Comparison of ENCODE assay signal across 10 mouse cellular contexts in genomic region chr7:131746752-131747151, GRCm38 (mm10).
A peak's percentile ranks its signal among the peaks of the same experiment; 100 is the strongest.
DNase-seq lines count a peak whose midpoint lies in the region; ATAC-seq and TF ChIP-seq lines count a peak whose summit lies in the region.
"Had no signal": no experiment of that assay in that cellular context is flagged by ENCODE, and none has a peak within 500 bp of the region (broad histone marks: within the 10 kb centered on the region; RNA-seq: fewer than 3 reads in every experiment).

No protein-coding gene starts in this region.

- DNase-seq in layer of hippocampus, adult 18-20 months (ENCODE audit: low spot score in 2 of 2): peak; percentile 17 to 43
- DNase-seq in layer of hippocampus, adult 9-10 months (ENCODE audit: low spot score): no peak
- no peak for DNase-seq in ES-E14 (ENCODE audit: low read depth, low spot score)
- DNase-seq in adipocyte (ENCODE audit: low spot score): peak; percentile 9
- no peak for DNase-seq in adrenal gland, adult 8-10 months
- DNase-seq in kidney, adult 18-20 months: no peak
- DNase-seq in cerebellum, adult 11-12 months: no peak
- DNase-seq: heart, postnatal 4 days had no signal

- H3K36me3 ChIP-seq in ES-E14 (ENCODE audit: control insufficient read depth, insufficient read depth, low read length, poor library complexity, severe bottlenecking): no peaks in the 10 kb centered on the region
- no peaks in the 10 kb centered on the region for H3K36me3 ChIP-seq in intestine, postnatal 0 days (ENCODE audit: control insufficient read depth, insufficient read depth)
- H3K36me3 ChIP-seq: limb, embryonic 13.5 days had no signal

- no peaks in the 10 kb centered on the region for H3K4me1 ChIP-seq in ES-E14 (ENCODE audit: control insufficient read depth in 2 of 2, insufficient read depth in 2 of 2, low read length in 2 of 2, poor library complexity in 1 of 2)
- no peaks in the 10 kb centered on the region for H3K4me1 ChIP-seq in intestine, postnatal 0 days (replicated peaks; ENCODE audit: control insufficient read depth, insufficient read depth, low read length)
- H3K4me1 ChIP-seq: limb, embryonic 13.5 days had no signal

- H3K27me3 ChIP-seq in intestine, postnatal 0 days (replicated peaks; ENCODE audit: control insufficient read depth, insufficient read depth, low read length): no peaks in the 10 kb centered on the region

- no peak overlapping the region for H3K4me2 ChIP-seq in intestine, postnatal 0 days (replicated peaks; ENCODE audit: low read depth)
- H3K4me2 ChIP-seq: limb, embryonic 13.5 days had no signal

- H3K9me3 ChIP-seq in ES-E14 (ENCODE audit: control insufficient read depth, insufficient read depth, low read depth, low read length): no peaks in the 10 kb centered on the region
- no peaks in the 10 kb centered on the region for H3K9me3 ChIP-seq in intestine, postnatal 0 days (ENCODE audit: control insufficient read depth)
- H3K9me3 ChIP-seq: limb, embryonic 13.5 days had no signal

- peak; percentile 53 for TF ChIP-seq CTCF in intestine, postnatal 0 days (IDR thresholded peaks at IDR 0.05; ENCODE audit: low read depth)

- ATAC-seq in intestine, postnatal 0 days: no peak

- no peak overlapping the region for H3K4me3 ChIP-seq in ES-E14 (ENCODE audit: insufficient read depth in 1 of 2, low read depth in 1 of 2, low read length in 2 of 2, poor library complexity in 1 of 2, severe bottlenecking in 1 of 2)
- H3K4me3 ChIP-seq in intestine, postnatal 0 days (ENCODE audit: low read depth, low read length): no peak overlapping the region
- H3K4me3 ChIP-seq: limb, embryonic 13.5 days had no signal

- 14% methylated on average over 9 of the region's 9 CpGs for WGBS in intestine, postnatal 0 days

- no peak overlapping the region for H3K27ac ChIP-seq in ES-E14 (ENCODE audit: insufficient read depth, low read depth, low read length, poor library complexity, severe bottlenecking)
- H3K27ac ChIP-seq in intestine, postnatal 0 days (ENCODE audit: low read depth, low read length): no peak overlapping the region
- H3K27ac ChIP-seq: limb, embryonic 13.5 days had no signal

- in situ Hi-C loops in ES-E14 (cut with MboI; ENCODE audit: low sequenced_read_pairs in 2 of 2, unreplicated experiment in 2 of 2): no loop called here

- H3K9ac ChIP-seq in ES-E14 (ENCODE audit: insufficient read depth, low read depth, low read length, poor library complexity, severe bottlenecking): no peak overlapping the region
- H3K9ac ChIP-seq in intestine, postnatal 0 days (ENCODE audit: low read depth, low read length): no peak overlapping the region
- H3K9ac ChIP-seq: limb, embryonic 13.5 days had no signal

TF ChIP-seq in ES-E14, 5 proteins besides CTCF, POLR2A, EP300 and RAD21:
- TF ChIP-seq HCFC1 (IDR thresholded peaks at IDR 0.05; ENCODE audit: borderline replicate concordance, insufficient read depth, low read length) (no peak), ZC3H11A (IDR thresholded peaks at IDR 0.05; ENCODE audit: borderline replicate concordance, low read depth, low read length) (0 out of 2 replicates have a peak, but pooled peaks have one; percentile 4)

Comparison
In these comparisons a context has a peak if more than half of its experiments do, and no peak if none do; other contexts are left out.
1. DNase-seq: peak in layer of hippocampus, adult 18-20 months (2 of 2) and adipocyte (single experiment); none in layer of hippocampus, adult 9-10 months (single experiment), ES-E14 (single experiment), adrenal gland, adult 8-10 months (single experiment), kidney, adult 18-20 months (single experiment) and cerebellum, adult 11-12 months (single experiment).